Mouse (Mus musculus) induced T-regulatory cell, adult 2 months (primary cell): ENCODE data around the gene H2-M10.1.
"Not testable (repeated sequence)": the region's sequence is repeated elsewhere in the genome, so short reads cannot be mapped to it uniquely, and the experiment has no call there.

Experiments
- DNase-seq: peaks from one replicate; pipeline ENCODE4 v3.0.0-alpha.2; 2012; ENCODE audit warnings: low read depth

Gene H2-M10.1

DNA sequence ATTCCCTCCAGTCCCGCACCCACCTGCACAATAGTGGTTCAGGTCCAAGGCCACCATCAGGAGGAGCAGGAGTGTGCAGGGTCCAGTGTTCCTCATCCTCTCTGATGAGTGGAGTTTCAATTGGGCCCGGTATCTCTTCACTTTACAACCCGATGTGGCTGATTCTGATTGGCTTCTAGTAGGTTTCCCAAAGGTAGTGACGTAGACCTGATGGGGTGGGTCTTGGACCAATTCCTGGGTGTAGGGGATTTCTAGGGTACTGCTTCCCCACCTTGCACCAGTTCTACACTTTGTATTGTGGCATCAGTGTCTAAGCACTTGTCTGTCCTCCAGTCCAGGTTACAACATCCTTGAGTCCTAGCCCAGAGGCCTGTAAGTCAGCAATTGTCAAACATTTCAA lies at the start of gene H2-M10.1:
H2-M10.1 (minus strand) TSS at position 101 of the 400 bp plus-strand sequence.
- DNase-seq: no peak

DNA sequence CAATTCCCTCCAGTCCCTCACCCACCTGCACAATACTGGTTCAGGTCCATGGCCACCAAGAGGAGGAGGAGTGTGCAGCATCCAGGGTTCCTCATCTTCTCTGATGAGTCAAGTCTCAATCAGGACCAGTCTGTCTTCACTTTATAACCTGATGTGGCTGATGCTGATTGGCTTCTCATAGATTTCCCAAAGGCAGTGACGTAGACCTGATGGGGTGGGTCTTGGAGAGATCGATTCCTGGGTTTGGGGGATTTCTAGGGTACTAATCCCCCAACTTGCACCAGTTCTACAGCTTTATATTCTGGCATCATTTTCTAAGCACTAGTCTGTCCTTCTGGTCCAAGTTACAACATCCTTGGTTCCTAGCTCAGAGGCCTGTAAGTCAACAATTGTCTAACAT lies 42.4 kb upstream of the H2-M10.1 start, which contains the start of gene H2-M10.3:
H2-M10.3 (minus strand) TSS at position 101 of the 400 bp plus-strand sequence.
- DNase-seq: not testable (repeated sequence)

DNA sequence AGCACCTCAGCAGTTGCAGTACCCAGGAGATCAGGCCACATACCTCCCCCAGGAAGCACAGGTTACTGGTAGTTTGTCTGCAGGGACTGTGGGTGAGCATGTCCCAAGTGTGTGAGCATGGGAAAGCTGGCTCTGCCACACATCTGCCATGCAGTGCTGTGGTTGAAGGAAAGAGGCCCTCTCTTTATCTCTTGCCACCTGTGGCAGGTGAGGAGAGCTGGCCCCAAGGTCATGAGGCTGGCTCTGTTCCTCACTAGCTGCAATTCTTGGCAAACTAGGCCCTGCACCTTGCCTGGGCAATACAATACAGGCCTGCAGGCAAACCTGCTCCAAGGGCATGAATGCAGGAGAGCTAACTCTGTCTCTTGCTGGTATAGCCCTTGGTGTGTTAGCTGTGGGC lies 36.4 kb upstream of the H2-M10.1 start:
- DNase-seq: not testable (repeated sequence)

DNA sequence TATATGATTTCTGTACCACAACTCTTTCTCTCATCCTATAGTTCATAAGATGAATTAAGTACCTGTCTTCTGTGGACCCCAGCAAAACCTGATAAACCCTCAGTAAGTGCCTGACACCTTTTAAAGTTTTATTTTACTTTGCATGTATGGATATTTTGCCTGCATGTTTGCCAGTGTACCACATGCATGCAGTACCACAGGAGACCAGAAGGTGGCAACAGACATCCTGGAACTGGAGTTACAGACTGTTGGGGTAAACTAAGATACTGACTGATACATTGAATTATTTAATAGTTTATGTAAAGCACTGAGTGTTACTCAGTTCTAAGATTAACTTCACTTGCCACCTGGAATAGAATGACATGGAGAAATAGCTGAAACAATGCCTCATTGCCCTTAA lies 31.6 kb upstream of the H2-M10.1 start:
- DNase-seq: peak; percentile 60

DNA sequence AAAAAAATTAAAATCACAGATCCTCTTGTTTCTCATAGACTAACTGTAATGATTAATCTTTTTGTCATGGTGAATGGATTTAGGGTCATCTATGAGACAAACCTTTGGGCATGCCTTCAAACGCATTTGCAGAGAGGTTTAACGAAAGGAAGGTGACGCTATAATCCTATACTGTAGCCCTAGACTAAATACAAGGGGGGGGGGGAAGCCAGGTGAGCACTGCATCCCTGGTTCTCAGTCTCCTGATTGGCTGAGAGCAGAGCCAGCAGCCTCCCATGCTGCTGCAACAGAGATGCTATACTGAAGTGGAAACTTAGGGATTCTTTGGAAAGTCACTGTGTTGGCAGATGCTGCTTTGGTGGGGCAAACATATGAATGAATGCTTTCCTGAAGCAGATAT lies 29.8 kb upstream of the H2-M10.1 start:
- no peak for DNase-seq

DNA sequence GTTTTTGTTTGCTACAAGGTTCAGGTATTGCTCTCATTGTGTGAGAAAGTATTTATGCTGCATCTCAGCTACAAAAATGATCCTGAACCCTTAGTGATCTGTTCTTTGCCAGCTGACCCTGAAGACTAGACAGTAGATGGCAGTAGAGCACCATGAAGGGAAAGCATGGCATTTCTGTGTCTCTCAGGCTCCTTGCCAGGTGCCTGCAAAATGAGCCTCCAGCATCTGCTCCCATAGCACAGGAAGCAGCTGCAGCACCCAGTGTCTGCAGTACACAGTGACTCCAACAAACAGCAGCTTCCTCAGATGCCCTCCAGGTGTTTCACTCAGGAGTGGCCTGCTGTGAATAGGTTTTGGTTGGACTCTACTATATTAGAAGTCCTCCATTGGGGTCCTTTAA lies 29.4 kb upstream of the H2-M10.1 start:
- DNase-seq: peak; percentile 69

DNA sequence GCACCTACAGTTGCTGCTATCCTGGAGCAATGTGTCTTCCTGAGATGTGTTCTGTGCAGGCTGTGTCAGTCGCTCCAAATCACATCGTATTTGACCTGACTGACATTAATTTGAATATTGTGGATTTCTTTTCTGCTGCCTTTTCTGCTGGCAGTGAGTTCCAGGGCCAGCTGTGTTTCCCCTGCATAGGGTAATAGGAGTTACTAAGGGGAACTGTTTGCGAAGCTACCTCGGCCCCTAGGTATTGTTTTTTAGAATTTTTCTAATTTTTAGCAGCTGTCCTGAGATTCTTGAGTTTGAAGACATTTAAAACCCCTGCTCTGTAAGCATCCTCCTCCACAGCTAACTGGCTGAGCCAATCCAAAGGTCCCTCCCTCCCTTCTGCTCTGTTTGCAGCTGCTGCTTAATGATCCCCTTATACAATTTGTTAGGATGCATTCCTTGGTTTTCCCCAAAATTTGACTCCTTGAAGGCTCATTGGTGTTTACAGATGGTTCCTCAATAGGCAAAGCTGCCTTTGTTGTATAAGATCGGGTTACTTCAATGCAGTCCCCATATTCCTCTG lies 10.2 kb downstream of the H2-M10.1 start:
- DNase-seq: no peak

DNA sequence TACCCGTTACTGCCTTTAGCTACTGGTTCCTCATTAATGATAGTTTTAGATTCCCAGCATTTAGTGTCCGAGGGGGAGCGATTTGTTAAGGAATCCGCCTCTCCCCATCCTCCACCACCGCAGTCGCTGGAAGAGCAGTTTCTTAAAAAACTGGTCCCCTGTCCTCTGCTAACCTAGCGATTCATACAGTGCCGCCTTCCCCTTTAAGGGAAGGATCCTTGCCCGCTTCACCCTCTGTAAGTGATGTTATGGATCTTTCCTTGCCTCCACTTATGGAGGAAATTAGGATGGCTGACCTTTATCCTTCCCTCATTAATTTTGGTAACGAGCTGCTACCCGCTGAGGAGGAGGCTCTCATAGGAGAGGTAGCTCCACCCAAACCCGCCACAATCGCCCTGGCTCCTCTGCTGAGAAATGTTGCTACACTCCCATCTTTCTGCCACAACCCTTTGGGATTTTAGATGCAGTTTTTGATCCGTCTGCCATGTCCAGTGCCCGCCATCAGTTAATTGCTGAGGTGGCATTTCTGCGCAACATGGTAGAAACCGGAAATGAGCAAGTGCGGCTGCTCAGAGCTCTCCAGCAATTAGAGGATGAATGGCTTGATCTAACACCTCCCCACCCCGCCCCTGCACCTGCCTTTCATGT lies 10.8 kb downstream of the H2-M10.1 start:
- DNase-seq: peak; percentile 83

DNA sequence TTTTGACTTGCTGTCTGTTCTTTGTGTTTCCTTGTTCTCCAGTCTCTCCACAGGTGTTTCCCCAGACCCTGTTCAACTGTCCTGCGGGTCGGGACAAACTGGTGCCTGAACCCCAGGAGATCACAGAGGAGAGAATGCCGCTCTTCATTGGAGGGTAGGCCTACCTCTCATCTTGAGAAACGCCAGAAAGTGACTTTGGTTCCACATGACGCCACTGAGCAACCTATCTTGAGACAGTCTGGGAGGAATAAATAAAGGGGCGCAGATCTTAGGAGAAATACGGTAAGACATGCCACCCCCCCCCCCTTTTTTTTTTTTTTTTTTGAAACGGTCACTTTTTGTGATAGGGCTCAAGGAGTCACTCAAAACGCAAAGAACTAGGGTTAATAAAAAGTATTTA lies 11.4 kb downstream of the H2-M10.1 start:
- DNase-seq: no peak

DNA sequence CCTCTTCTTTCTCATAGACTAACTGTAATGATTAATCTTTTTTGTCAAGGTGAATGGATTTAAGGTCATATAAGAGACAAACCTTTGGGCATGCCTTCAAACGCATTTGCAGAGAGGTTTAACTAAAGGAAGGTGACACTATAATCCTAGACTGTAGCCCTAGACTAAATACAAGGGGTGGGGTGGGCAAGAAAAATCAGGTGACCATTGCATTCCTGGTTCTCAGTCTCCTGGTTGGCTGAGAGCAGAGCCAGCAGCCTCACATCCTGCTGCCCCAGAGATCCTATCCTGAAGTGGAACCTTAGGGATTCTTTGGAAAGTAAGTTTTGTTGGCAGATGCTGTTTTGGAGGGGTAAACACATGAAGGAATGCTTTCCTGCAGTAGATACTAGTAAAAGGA lies 16.7 kb downstream of the H2-M10.1 start:
- DNase-seq: no peak

DNA sequence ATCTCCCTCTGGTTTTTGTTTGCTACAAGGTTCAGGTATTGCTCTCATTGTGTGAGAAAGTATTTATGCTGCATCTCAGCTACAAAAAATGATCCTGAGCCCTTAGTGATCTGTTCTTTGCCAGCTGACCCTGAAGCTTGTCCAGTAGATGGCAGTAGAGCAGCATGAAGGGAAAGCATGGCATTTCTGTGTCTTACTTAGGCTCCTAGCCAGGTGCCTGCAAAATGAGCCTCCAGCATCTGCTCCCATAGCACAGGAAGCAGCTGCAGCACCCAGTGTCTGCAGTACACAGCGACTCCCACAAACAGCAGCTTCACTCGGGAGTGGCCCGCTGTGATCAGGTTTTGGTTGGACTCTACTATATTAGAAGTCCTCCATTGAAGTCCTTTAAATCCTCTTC lies 17.1 kb downstream of the H2-M10.1 start:
- peak; percentile 88 for DNase-seq

DNA sequence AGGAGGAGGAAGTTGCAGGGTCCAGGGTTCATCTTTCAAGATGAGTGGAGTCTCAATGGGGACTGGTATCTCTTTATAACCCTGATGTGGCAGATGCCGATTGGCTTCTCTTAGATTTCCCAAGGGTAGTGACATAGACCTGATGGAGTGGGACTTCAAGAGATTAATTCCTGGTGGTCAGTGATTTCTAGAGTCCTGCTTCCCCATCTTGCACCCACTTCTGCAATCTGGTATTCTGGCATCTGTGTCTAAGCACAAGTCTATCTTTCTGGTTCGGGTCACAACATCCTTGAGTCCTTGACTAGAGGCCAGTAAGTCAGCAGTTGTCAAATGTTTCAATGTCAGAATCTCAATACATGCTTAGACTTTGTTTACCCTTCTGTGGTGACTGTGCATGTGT lies 39.6 kb downstream of the H2-M10.1 start, which contains the start of gene H2-M10.2:
H2-M10.2 (minus strand) TSS at position 101 of the 400 bp plus-strand sequence.
- no peak for DNase-seq

DNA sequence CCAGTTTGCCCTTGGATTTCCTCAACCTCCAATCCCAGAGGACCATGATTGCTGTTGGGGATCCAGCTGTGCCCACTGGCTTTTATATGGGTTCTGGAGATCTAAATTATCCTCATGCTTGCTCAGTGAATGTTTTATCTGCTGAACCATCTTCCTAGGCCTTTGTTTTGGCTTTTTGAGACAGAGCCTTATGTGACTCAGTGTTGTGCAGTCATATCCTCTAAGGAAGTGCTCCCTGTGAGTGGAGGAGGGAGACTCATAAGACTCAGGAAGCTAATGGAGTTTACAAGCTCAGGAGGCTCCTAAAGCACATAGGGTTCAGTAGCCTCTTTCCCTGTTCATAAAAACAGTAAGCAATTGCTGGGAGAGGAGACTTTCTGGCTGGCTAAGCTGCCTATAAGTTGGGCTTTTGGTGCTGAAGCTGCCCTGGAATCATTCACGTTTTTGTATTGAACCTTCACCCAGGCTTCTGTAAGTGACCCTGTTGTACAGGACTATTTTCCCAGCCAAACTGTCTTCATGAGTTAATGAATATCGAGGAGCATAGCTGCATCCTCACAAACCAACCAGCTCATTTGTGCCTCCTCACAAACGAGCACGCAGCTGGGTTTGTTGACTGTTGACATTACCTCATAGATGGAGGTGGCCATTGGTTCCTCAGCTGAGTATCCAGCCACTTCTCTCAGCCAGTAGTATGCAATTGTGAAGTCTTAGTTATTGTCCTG lies 44.3 kb downstream of the H2-M10.1 start:
- no peak for DNase-seq

DNA sequence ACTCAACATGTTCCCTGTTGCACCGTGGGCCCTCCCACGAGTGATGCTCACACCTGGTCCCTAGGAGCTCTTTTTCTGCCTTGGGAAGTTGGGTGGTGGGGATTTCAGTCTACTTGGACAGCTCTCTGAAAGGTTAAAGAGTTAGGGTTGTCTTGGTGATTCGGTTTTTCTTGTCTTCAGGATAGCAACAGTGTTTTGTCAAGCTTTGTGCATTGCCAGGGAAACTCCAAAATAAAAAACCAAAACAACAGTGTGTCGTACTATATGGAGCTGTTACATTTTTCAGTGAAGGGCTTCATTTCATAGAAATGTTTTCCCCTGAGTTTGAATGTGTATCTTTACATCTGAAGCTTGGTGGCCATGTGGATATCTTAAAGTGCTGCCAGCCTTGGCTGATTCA lies 51.2 kb downstream of the H2-M10.1 start:
- peak; percentile 69 for DNase-seq

DNA sequence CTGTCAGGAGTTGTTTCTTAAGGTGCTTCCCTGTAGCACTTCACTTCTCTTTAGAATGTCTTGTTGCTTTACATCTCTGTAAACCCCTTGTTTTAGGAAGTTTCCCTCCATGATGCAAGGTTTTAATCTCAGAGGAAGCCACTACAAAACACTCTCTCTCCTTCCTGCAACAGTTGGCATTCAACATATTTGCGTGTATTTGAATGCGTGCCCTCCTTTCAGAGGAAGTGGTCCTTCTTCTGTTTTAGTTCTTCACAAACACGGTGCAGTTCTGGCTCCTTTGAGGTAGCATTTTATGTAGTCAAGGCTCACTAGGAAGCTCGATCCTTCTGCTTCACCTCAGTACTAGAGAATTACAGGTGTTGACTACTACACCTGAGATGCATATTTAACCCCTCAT lies 52.2 kb downstream of the H2-M10.1 start:
- DNase-seq: peak; percentile 53
